Mouse (Mus musculus) thymus, postnatal 25 days (tissue): Measurements from ENCODE around the gene Hnf1a.
A peak's percentile ranks its signal among the peaks of the same experiment; 100 is the strongest.
"Not testable (repeated sequence)": the region's sequence is repeated elsewhere in the genome, so short reads cannot be mapped to it uniquely, and the experiment has no call there.

Experiments
- DNase-seq: peaks from one replicate; pipeline ENCODE4 v3.0.0; 2022

Hnf1a gene

DNA sequence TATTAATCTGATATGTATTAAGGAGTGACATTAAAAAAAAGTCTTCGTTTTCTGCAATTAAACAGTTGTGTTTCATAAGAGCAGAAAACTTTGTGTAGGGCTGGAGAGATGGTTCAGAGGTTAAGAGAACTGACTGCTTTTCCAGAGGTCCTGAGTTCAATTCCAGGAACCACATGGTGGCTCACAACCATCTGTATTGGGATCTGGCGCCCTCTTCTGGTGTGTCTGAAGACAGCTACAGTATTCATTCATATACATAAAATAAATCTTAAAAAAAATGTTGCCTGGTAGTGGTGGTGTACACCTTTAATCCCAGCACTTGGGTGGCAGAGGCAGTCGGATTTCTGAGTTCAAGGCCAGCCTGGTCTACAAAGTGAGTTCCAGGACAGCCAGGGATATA, 29.8 kb downstream of the Hnf1a start:
- not testable (repeated sequence) for DNase-seq

GRCm38 (mm10) chr5:114935838-114936237, 35.1 kb downstream of the Hnf1a start:
- DNase-seq: no peak

- no peak for DNase-seq
These were observed 37.7 kb downstream of the Hnf1a start for GRCm38 (mm10) chr5:114933206-114933605.

DNA sequence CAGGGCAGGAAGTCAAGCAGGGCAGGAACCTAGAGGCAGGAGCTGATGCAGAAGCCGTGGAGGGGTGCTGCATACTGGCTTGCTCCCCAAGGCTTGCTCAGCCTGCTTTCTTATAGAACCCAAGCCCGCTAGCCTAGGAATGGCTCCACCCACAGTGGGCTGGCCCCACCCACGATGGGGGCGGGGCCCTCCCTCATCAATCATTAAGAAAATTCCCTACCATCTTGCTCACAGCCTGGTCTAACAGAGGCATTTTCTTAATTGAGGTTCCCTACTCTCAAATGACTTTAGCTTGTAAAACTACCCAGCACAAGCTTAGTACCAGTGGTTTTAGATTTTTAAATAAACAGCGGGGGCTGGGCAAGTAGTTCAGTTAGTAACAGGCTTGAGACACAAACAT, 39.3 kb downstream of the Hnf1a start:
- no peak for DNase-seq

DNA sequence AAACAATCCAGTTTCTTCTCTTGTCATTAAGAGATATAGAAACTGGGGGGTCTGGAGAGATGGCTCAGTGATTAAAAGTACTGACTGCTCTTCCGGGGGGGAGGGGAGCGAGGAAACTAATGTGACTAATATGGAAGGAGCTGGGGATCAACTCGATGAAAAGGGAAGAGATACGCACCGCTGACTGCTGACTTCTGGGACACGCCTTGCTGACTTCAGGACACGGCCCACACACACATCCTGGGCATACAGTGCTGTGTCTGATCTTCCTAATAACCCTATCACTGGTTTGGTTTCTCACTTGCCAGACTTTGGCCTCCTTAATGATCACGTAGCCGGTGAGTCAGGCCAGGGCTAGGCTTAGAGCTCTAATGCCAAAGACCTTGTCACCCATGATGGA, 44.1 kb downstream of the Hnf1a start:
- DNase-seq: no peak

DNA sequence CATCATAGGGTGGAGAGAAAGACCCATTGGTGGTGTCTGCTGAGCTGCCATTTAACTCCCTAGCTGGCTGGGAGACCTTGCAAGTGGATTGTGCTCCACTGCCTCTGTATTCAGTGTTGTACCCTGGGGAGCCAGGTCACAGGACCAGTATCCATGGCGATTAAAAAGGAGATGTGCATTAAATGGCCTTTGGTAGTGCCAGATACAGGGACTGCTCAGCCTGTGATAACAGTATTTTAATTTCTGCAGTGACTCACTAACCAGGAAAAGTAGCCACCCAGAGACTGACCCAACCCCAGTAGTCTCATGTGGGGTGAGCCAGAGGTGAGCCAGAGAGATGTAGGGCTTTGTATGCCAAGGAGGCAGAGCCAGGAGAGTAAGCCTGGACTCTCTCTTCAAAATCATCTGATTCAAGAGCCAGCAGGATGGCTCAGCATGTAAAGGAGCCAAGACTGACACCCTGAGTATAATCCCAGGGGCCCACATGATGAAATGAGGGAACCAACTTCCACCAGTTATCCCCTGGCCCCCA, 44.7 kb downstream of the Hnf1a start:
- DNase-seq: no peak

- peak; percentile 48 for DNase-seq
These were observed 47.9 kb downstream of the Hnf1a start, which contains the start of gene Oasl1 for GRCm38 (mm10) chr5:114922998-114923473. TSS of gene Oasl1 (plus strand) at chr5:114923240.

DNA sequence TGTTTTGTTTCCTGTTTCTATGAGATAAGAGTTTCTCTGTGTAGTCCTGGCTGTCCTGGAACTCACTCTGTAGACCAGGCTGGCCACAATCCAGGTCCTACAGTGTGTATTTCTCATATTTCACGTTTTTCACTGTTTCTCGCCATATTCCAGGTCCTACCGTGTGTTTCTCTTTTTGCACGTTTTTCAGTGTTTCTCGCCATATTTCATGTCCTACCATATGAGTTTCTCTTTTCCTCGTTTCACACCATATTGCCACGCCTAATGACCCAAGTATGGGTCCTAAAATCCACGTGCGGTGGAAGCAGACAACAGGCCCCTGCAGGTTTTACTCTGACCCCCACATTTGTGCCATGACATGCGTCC, 48.5 kb downstream of the Hnf1a start:
- DNase-seq: no peak

- DNase-seq: peak; percentile 77
These were observed 49.1 kb downstream of the Hnf1a start for GRCm38 (mm10) chr5:114921551-114922365.

DNA sequence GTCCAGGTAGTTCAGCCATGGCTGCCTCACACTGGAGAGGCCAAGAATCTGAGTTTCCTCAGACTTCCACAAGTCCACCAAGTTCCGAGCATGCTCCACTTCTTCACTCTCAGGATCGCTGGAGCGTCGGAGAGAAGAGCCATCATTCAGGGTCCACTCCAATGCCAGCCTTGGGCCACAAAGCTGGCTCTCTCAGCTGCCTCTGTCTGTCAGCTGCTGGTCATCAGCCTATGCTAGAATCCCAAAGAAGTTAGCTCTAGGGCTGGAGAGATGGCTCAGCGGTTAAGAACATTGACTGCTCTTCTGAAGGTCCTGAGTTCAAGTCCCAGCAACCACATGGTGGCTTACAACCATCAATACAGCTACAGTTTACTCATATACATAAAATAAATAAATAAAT, 53.5 kb downstream of the Hnf1a start:
- not testable (repeated sequence) for DNase-seq

- DNase-seq: no peak
These were observed 54.1 kb downstream of the Hnf1a start for GRCm38 (mm10) chr5:114916777-114917176.

GRCm38 (mm10) chr5:114915854-114916253, 55.0 kb downstream of the Hnf1a start:
- no peak for DNase-seq

DNA sequence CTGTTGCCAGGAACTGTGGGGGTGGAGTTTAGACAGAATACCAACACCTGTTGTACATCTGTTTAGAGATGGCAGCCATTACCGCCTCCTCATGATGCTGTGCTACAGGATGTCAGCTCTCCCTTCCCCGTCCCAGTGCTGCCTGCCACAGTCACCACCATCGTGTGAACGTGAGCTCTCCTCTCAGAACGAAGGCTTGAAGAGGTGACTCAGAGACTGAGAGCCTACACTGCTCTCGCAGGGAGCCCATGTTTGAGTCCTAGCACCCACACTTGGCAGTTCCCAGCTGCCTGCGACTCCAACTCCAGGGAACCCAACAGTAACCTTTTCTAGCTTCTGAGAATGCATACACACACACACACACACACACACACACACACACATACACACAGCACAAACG, 56.0 kb downstream of the Hnf1a start:
- DNase-seq: peak; percentile 8

GRCm38 (mm10) chr5:114913686-114914085, 57.2 kb downstream of the Hnf1a start:
- no peak for DNase-seq

GRCm38 (mm10) chr5:114908598-114909305, 62.1 kb downstream of the Hnf1a start:
- DNase-seq: no peak

DNA sequence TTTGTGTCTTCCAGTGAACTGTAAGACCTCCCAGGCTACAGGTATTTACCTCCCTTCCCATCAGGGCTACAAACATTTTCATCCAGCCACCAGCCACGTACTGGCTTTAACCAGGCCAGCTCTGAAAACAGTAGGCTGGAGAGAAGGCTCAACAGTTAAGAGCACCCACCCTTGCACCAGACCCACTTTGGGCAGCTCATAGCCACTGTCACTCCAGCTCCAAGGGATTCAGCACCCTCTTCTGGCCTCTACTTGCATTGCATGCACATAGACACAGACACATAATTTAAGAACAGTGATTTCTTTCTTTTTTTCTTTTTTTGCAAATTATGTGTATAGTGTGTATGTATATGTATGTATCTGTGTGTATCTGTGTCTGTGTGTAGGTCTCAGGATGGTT, 68.5 kb downstream of the Hnf1a start:
- DNase-seq: peak; percentile 40
